Mouse (Mus musculus) heart, adult 2 months (tissue): ENCODE data around the gene Flnb. TPM values are rescaled to one million over a fixed set of nuclear protein-coding genes. Genes with fewer than 3 reads are reported as not detected.

ENCODE experiments used
- DNase-seq, 2 experiments: peaks; one replicate each; pipeline ENCODE4 v3.0.0; 2021
- H3K27ac ChIP-seq: fragments of 200-600 bp; 2 replicates; pipeline ENCODE4 v1.8.1; 2022
- H3K27me3 ChIP-seq: fragments of 200-500 bp; 2 replicates; pipeline ENCODE4 v1.6.1; 2012; ENCODE audit warnings: mild to moderate bottlenecking, low read length, inconsistent platforms, mixed read lengths; ENCODE audit not compliant: control insufficient read depth, insufficient read depth
- H3K36me3 ChIP-seq: fragments of 200-500 bp; 2 replicates; pipeline ENCODE4 v1.6.1; 2012; ENCODE audit warnings: low read length, inconsistent platforms; ENCODE audit not compliant: control insufficient read depth, insufficient read depth
- H3K4me1 ChIP-seq: fragments of 200-500 bp; 2 replicates; pipeline ENCODE4 v1.6.1; 2011; ENCODE audit warnings: low read length; ENCODE audit not compliant: control insufficient read depth, insufficient read depth
- H3K4me3 ChIP-seq: fragments of 200-600 bp; 2 replicates; pipeline ENCODE4 v1.8.1; 2022
- H3K79me2 ChIP-seq: fragments of 200-500 bp; replicated peaks from 2 replicates; pipeline ENCODE4 v1.6.1; 2012; ENCODE audit warnings: mild to moderate bottlenecking, inconsistent platforms, low read length, moderate library complexity, mixed read lengths; ENCODE audit not compliant: control insufficient read depth, insufficient read depth
- H3K9ac ChIP-seq: fragments of 200-500 bp; 2 replicates; pipeline ENCODE4 v1.6.1; 2012; ENCODE audit warnings: low read depth, mild to moderate bottlenecking, control low read depth, inconsistent platforms, low read length, mixed read lengths
- CTCF ChIP-seq: fragments of 200-600 bp; IDR thresholded peaks from 2 replicates; pipeline ENCODE4 v1.8.1; 2022; ENCODE audit warnings: antibody characterized with exemption, mild to moderate bottlenecking, moderate library complexity
- EP300 ChIP-seq: fragments of 200-500 bp; IDR thresholded peaks from 2 replicates; pipeline ENCODE4 v1.6.1; 2011; ENCODE audit warnings: low read depth, low read length, control low read depth; ENCODE audit not compliant: insufficient read depth
- POLR2A ChIP-seq: fragments of 200-500 bp; IDR thresholded peaks from 2 replicates; pipeline ENCODE4 v1.6.1; 2011; ENCODE audit warnings: mild to moderate bottlenecking, low read depth, low read length, control low read depth; ENCODE audit not compliant: insufficient read depth
- WGBS: fragments of 180-500 bp; shearing (Covaris S2); methylation state at CpG from one replicate; pipeline ENCODE4 v1.1.7; 2018; 5-methylcytosine and 5-hydroxymethylcytosine counted together
- intact Hi-C: fragments of 180-260 bp; cut with DNase I; formaldehyde crosslinking; loops from one replicate; pipeline ENCODE4 v1.15.1; 2025
- polyA plus RNA-seq: library from polyadenylated mRNA; depleted of rRNA; stranded (reverse); fragments of >200 nt; gene quantifications from 2 replicates; pipeline ENCODE4 v1.2.3, GENCODE M21; 2012
- total RNA-seq, 2 experiments: library from RNA; stranded (reverse); gene quantifications; 2 replicates each; pipeline ENCODE4 v1.2.3; 2021

Gene Flnb
- total and polyA plus RNA-seq, 3 experiments = 9.6 to 22.7 (median 17.0) TPM

GRCm38 (mm10) chr14:7957049-7957448 lies 139.3 kb downstream of the Flnb start, which contains the start of gene Gm45521:
TSS of gene Gm45521 (plus strand) at chr14:7957288.
- Histone ChIP-seq H3K4me3 (no peak within 1 kb of the TSS), H3K27ac (peak within 1 kb of the TSS; percentile 4; the same call in 1 of the 2 replicates), H3K9ac (no peak within 1 kb of the TSS), H3K79me2 (no peaks in the 10 kb centered on the region), H3K36me3 (no peaks in the 10 kb centered on the region), H3K27me3 (no peaks in the 10 kb centered on the region), H3K4me1 (peaks cover 11% of the 10 kb centered on the region)
- TF ChIP-seq EP300 (no peak), POLR2A (no peak), CTCF (no peak)
- WGBS = 80% methylated on average over 9 of the region's 9 CpGs
- intact Hi-C loops = no loop called here
- DNase-seq = no peak

- Histone ChIP-seq H3K27me3 (no peaks in the 10 kb centered on the region), H3K36me3 (no peaks in the 10 kb centered on the region), H3K4me3 (no peak overlapping the region), H3K27ac (no peak overlapping the region), H3K4me1 (peaks cover 2% of the 10 kb centered on the region; the same call in 1 of the 2 replicates), H3K79me2 (no peaks in the 10 kb centered on the region), H3K9ac (no peak overlapping the region)
- TF ChIP-seq CTCF (peak; percentile 50), EP300 (no peak), POLR2A (no peak)
- DNase-seq = no peak
- intact Hi-C loops = loop anchor here (10.0 kb wide), 2 partner anchors 114 to 204 kb away; no protein-coding TSS in a partner anchor
- WGBS = 67% methylated on average over 11 of the region's 11 CpGs
Observed at GRCm38 (mm10) chr14:7960616-7961015, 142.9 kb downstream of the Flnb start.

- no peak overlapping the region for H3K27ac ChIP-seq
- intact Hi-C loops = loop anchor here (10.0 kb wide), 2 partner anchors 113 to 203 kb away; no protein-coding TSS in a partner anchor
- H3K9ac ChIP-seq = no peak overlapping the region
- DNase-seq = no peak
- 24% methylated on average over 5 of the region's 5 CpGs for WGBS
- H3K79me2 ChIP-seq = no peaks in the 10 kb centered on the region
- TF ChIP-seq EP300 (no peak), CTCF (no peak), POLR2A (no peak)
- H3K4me1 ChIP-seq = peaks cover 2% of the 10 kb centered on the region; the same call in 1 of the 2 replicates
- H3K4me3 ChIP-seq = no peak overlapping the region
- no peaks in the 10 kb centered on the region for H3K36me3 ChIP-seq
- no peaks in the 10 kb centered on the region for H3K27me3 ChIP-seq
Observed at GRCm38 (mm10) chr14:7961714-7962113, 144.0 kb downstream of the Flnb start.

- Histone ChIP-seq H3K4me3 (no peak overlapping the region), H3K4me1 (peaks cover 2% of the 10 kb centered on the region; the same call in 1 of the 2 replicates), H3K79me2 (no peaks in the 10 kb centered on the region), H3K36me3 (no peaks in the 10 kb centered on the region), H3K9ac (no peak overlapping the region), H3K27ac (no peak overlapping the region), H3K27me3 (no peaks in the 10 kb centered on the region)
- WGBS = 91% methylated on average over 2 of the region's 2 CpGs
- no peak for TF ChIP-seq EP300
- no peak for TF ChIP-seq POLR2A
- TF ChIP-seq CTCF = no peak
- no peak for DNase-seq
- intact Hi-C loops = loop anchor here (10.0 kb wide), 2 partner anchors 112 to 202 kb away; no protein-coding TSS in a partner anchor
Observed at GRCm38 (mm10) chr14:7962626-7963025, 144.9 kb downstream of the Flnb start.

GRCm38 (mm10) chr14:7963160-7963559 lies 145.4 kb downstream of the Flnb start:
- H3K4me1 ChIP-seq = peaks cover 2% of the 10 kb centered on the region; the same call in 1 of the 2 replicates
- intact Hi-C loops = loop anchor here (10.0 kb wide), 2 partner anchors 112 to 202 kb away; no protein-coding TSS in a partner anchor
- H3K36me3 ChIP-seq = no peaks in the 10 kb centered on the region
- no peak for DNase-seq
- no peak overlapping the region for H3K27ac ChIP-seq
- no peaks in the 10 kb centered on the region for H3K79me2 ChIP-seq
- TF ChIP-seq EP300 (no peak), CTCF (no peak)
- no peak overlapping the region for H3K9ac ChIP-seq
- 52% methylated on average over 7 of the region's 7 CpGs for WGBS
- H3K27me3 ChIP-seq = no peaks in the 10 kb centered on the region
- no peak overlapping the region for H3K4me3 ChIP-seq

GRCm38 (mm10) chr14:7964219-7964889 lies 146.6 kb downstream of the Flnb start:
- Histone ChIP-seq H3K27me3 (no peaks in the 10 kb centered on the region), H3K4me1 (no peaks in the 10 kb centered on the region), H3K36me3 (no peaks in the 10 kb centered on the region), H3K9ac (no peak overlapping the region), H3K27ac (no peak overlapping the region), H3K4me3 (no peak overlapping the region), H3K79me2 (no peaks in the 10 kb centered on the region)
- peak; percentile 87 for TF ChIP-seq CTCF
- no peak for TF ChIP-seq POLR2A
- peak; percentile 84; the same call in 1 of the 2 replicates for TF ChIP-seq EP300
- intact Hi-C loops = loop anchor here (1.0 to 10.0 kb wide), 4 partner anchors 33 to 200 kb away; no protein-coding TSS in a partner anchor
- peak; percentile 52 to 57 for DNase-seq
- WGBS = 54% methylated on average over 11 of the region's 11 CpGs
